Mouse (Mus musculus) activated CD4-positive, CD25-positive, alpha-beta regulatory T cell, adult 4 months (primary cell): ENCODE data around the gene Hist1h1d. TPM values are rescaled to one million over a fixed set of nuclear protein-coding genes. Genes with fewer than 3 reads are reported as not detected.
"Not testable (repeated sequence)": the region's sequence is repeated elsewhere in the genome, so short reads cannot be mapped to it uniquely, and the experiment has no call there.

Experiments
- ATAC-seq: one replicate; pipeline ENCODE4 v1.8.0; 2017
- polyA plus RNA-seq, 2 experiments: library from polyadenylated mRNA; unstranded; fragments of 100-300 nt; shearing (Covaris generic); gene quantifications; one replicate each; pipeline ENCODE4 v1.2.1; 2017

The Hist1h1d gene
- polyA plus RNA-seq, 2 experiments from 2014 or later: 0.31 to 0.79 TPM

GRCm38 (mm10) chr13:23573034-23573897 is 20.2 kb downstream of the Hist1h1d start:
- ATAC-seq: not testable (repeated sequence)

GRCm38 (mm10) chr13:23573898-23574524 is 20.9 kb downstream of the Hist1h1d start, which contains the start of the genes Hist1h2bf and Hist1h2ad:
TSS of gene Hist1h2bf (minus strand) at chr13:23574196.
TSS of gene Hist1h2ad (plus strand) at chr13:23574381.
- peak; percentile 75 for ATAC-seq

DNA sequence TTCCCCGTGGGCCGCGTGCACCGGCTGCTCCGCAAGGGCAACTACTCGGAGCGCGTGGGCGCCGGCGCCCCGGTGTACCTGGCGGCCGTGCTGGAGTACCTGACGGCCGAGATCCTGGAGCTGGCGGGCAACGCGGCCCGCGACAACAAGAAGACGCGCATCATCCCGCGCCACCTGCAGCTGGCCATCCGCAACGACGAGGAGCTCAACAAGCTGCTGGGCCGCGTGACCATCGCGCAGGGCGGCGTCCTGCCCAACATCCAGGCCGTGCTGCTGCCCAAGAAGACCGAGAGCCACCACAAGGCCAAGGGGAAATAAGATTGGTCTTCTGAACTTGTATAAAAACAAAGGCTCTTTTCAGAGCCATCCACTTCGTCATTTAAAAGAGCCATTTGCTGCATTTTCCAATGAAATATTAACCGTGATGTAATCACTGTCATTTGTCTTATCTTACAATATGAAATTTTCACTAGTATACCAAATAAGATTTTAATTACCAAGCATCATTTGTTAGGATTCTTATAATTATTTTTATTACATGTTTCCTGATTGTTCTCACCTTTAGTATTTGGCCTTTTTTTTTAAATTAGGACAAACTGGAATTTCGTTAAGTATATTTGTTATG is 21.6 kb downstream of the Hist1h1d start:
- not testable (repeated sequence) for ATAC-seq

GRCm38 (mm10) chr13:23575271-23575851 is 22.3 kb downstream of the Hist1h1d start, which contains the start of gene Hist1h3d:
TSS of gene Hist1h3d (plus strand) at chr13:23575763.
- ATAC-seq: peak; percentile 30

DNA sequence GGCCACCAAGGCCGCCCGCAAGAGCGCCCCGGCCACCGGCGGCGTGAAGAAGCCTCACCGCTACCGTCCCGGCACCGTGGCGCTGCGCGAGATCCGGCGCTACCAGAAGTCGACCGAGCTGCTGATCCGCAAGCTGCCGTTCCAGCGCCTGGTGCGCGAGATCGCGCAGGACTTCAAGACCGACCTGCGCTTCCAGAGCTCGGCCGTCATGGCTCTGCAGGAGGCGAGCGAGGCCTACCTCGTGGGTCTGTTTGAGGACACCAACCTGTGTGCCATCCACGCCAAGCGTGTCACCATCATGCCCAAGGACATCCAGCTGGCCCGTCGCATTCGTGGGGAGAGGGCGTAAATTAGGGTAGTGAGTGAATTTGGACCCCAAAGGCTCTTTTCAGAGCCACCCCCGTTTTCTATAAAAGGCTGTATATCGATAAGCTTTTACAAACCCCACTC is 22.8 kb downstream of the Hist1h1d start:
- ATAC-seq: not testable (repeated sequence)

GRCm38 (mm10) chr13:23576351-23576881 is 23.4 kb downstream of the Hist1h1d start:
- no peak for ATAC-seq

DNA sequence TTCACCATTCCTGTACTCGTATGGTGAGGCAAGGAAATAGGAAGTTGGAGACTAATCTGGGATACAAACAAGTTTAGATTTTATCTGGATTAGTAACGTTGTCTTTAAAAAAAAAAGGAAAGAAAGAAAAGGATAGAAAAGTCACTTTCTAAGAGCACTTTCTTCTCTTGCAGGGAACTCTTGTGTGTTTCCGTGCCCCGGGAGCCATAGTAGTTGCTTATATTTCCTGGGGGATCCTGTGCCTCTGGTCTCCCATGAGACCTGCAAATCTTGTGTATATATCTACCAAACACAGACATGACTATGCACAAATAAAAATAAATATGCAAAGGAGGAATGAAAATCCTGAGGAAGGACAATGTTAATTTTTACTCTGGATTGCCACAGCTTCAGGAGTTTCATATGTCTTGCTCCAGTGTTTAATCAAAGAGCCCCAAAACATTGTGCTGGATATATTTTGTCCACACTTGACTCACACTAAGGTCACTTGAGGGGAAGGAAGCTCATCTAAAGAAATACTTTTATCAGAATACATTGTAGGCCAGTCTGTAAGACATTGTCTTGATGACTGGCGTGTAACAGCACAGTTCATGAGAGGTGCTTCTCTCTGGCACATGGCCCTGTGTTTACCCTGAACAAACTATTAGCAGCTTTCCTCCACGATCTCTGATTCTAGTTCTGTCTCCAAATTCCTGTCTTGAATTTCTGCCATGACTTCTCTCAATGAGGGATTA is 24.0 kb downstream of the Hist1h1d start:
- ATAC-seq: no peak

DNA sequence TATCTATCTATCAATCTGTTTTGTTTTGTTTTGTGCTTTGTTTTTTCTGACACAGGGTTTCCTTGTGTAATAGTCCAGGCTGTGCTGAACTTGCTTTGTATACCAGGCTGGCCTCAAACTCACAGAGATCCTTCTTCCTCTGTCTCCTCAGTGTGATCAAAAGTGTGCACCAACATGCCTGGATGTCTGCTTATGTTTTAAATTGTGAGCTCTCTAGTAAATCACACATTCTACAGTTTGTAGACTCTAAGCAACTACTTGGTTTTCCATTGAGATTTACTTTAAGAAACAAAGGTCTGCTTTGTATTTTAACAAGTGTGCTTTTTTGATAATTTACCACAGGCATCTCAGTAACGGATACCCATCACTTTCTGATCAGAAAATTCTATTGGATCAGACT is 24.8 kb downstream of the Hist1h1d start:
- no peak for ATAC-seq

GRCm38 (mm10) chr13:23581408-23582218 is 28.6 kb downstream of the Hist1h1d start, which contains the start of gene Hist1h4d:
TSS of gene Hist1h4d (plus strand) at chr13:23581598.
- peak; percentile 62 for ATAC-seq

DNA sequence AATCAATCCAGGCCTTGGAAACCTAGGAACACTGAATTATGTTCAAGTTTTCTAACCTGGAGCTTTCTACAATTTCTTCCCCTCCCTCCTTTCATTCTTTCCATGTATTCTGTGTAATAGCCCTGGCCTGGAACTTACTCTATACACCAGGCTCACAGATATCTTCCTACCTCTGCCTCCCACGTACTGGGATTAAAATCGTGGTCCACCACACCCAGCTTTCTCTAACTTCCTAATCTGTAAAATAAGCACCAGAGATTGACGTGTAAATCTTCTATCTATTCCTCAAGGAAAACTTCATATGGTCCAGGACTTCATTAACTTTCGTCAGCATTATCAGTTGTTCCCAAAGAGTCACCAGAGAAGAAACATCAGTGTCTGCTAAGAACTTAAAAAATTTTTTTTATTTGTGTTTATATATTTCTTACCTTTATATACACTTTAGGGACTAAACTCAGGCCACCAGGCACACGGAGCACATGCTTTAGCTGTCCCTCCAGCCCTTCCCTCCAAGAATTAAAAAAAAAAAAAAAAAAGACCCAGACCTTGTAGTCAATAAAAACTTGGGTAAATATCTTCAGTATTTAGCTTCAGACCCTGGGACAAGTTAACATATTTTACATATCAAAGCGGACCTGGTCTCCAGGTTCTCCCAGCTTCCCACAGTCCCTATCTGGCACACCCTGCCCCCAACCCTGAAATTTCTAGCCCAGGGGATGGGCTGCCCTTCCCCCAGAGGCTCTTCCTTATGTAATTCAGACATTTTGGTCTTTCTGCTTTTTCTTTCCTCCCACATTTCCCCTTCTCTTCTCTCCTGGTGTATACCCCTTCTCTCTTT is 29.4 kb downstream of the Hist1h1d start:
- no peak for ATAC-seq

DNA sequence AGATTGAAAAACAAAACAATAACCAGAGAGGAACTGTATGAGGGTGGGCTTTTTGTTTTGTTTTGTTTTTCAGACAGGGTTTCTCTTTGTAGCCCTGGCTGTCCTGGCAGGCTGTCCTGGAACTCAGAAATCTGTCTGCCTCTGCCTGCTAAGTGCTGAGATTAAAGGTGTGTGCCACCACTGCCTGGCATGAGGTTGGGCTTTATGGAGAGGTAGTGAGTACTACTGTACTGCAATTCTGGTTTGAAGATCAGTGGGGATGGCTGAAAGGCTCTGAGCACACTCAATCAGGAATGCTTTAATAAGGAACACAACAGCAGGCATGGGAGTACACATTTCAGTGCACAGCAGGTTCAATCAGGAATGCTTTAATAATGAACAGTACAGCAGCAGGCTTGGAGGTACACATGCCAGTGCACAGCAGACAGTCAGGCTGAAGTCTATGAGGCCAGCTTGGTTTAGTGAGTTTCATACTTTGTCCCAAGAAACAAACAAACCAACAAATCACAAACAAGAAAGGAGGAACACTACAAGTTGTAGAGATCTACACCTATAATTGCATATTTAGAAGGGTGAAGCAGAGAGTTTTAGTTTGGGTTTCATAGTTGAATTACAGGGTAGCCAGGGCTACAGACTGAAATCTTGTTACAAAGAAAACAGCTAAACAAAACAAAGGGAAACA is 30.5 kb downstream of the Hist1h1d start:
- ATAC-seq: no peak

GRCm38 (mm10) chr13:23584331-23584730 is 31.3 kb downstream of the Hist1h1d start:
- no peak for ATAC-seq

- ATAC-seq: peak; percentile 37
Observed at GRCm38 (mm10) chr13:23585029-23585441, 32.0 kb downstream of the Hist1h1d start.

DNA sequence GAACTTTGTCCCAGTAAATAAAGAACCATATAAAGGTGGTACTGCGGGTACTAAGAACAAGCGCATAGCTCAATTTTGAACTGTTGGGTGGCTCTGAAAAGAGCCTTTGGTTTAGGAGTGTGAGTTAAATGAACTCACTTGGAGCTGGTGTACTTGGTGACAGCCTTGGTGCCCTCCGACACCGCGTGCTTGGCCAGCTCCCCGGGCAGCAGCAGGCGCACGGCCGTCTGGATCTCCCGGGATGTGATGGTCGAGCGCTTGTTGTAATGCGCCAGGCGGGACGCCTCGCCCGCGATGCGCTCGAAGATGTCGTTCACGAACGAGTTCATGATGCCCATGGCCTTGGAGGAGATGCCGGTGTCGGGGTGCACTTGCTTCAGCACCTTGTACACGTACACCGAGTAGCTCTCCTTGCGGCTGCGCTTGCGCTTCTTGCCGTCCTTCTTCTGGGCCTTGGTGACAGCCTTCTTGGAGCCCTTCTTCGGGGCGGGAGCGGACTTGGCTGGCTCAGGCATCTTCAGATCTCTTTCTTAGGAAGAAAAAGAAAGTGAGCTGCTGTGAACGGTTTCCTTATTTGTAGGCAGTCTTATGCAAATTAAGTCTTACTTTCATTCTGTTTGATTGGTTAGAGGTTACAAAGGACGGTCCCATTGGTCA is 32.5 kb downstream of the Hist1h1d start:
- ATAC-seq: peak; percentile 78

DNA sequence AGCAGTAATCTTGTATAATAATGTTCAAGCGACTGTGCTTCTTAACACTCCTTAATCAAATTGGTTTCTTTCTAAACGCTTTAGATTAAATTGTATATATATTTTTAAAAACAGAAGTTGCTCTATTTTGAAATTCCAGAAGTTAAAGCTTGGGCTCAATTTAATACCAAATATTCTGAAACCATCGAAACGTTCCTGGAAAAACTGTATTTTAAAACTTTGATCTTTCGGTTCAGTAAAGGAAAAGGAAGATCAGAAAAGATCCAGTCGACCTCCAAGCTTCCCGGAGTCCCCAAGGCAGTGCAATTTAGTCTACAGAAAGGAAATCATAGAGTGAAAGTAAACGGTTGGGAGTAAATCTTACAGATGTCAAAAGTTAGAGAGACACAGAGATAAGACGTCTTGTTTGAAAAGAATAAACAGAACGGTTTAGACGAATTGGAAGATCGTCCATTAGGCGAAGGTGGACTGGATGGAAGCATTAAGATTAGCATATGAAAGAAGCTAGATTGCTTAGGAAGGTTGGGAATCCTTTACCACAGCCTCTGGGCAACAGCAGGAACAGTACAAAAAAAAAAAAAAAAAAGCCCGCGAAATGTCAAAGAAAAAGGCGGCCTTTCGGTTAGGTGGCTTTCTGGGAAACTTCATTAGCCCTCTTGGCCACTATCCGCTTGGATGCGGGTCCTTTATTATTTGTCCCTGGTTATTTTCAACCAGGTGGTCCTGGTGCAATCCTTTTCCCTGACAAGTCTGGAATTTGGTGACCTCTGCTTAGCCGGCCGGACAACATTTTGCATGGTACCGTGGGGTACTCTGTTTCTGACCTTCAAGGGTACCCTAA is 33.3 kb downstream of the Hist1h1d start:
- ATAC-seq: no peak

DNA sequence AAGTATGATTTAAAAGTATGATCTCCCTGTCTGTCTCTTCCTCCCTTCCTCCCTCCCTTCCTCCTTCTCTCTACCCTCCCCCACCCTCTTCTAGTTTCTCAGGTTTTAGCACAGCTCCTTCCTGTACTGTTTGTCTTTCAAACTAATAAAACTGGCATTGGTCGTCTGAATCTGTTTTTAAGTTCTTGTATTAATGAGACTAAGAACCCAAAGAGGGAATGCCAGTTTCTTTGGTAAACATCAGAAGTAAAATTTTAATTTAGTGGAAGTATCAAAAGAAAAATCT is 33.8 kb downstream of the Hist1h1d start:
- no peak for ATAC-seq

GRCm38 (mm10) chr13:23591206-23591605 is 38.1 kb downstream of the Hist1h1d start:
- no peak for ATAC-seq

DNA sequence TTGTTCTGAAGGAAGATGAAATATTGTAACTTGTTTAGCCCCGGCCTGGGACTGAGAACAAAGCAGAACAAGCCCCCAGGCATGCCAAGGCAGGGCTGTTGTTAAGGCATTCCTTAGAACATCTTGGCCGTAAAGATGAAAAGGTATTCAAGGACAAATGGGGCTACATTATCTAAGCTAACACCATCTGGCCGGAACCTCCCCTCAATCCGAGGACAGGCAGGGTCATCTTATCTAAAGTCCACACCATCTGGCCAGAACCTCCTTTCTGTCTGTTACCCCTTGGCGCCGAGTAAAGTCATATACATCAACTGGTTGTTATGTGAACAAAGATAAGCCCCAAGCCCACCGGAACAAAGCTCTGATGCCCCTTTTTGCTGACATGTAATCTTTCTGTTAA is 38.8 kb downstream of the Hist1h1d start:
- ATAC-seq: not testable (repeated sequence)
